Mouse (Mus musculus): Measurements from ENCODE around the gene Sh3d19. TPM values are rescaled to one million over a fixed set of nuclear protein-coding genes. Genes with fewer than 3 reads are reported as not detected.
"Not testable (repeated sequence)": the region's sequence is repeated elsewhere in the genome, so short reads cannot be mapped to it uniquely, and the experiment has no call there.

The Sh3d19 gene
- total RNA-seq, 4 experiments from 2014 or later: 14.6 to 19.9 (median 15.8) TPM

- DNase-seq (ENCODE audit: low spot score in 2 of 2): no peak
Measured at GRCm38 (mm10) chr3:85980036-85980435, 9.1 kb downstream of the Sh3d19 start.

- not testable (repeated sequence) for DNase-seq (ENCODE audit: low spot score in 2 of 2)
Measured at GRCm38 (mm10) chr3:85981761-85982160, 10.9 kb downstream of the Sh3d19 start.

- no peak for DNase-seq (ENCODE audit: low spot score in 2 of 2)
Measured at GRCm38 (mm10) chr3:85984537-85984936, 13.6 kb downstream of the Sh3d19 start.

GRCm38 (mm10) chr3:85987225-85987624, 16.3 kb downstream of the Sh3d19 start:
- no peak for DNase-seq (ENCODE audit: low spot score in 2 of 2)

- DNase-seq (ENCODE audit: low spot score in 2 of 2): no peak
Measured at GRCm38 (mm10) chr3:85991140-85991801, 20.4 kb downstream of the Sh3d19 start.

GRCm38 (mm10) chr3:85991802-85992156, 20.9 kb downstream of the Sh3d19 start:
- DNase-seq (ENCODE audit: low spot score in 2 of 2): no peak

GRCm38 (mm10) chr3:85993744-85994143, 22.8 kb downstream of the Sh3d19 start:
- DNase-seq (ENCODE audit: low spot score in 2 of 2): no peak

GRCm38 (mm10) chr3:85994645-85995044, 23.7 kb downstream of the Sh3d19 start:
- DNase-seq (ENCODE audit: low spot score in 2 of 2): no peak

GRCm38 (mm10) chr3:86001271-86001670, 30.4 kb downstream of the Sh3d19 start:
- no peak for DNase-seq (ENCODE audit: low spot score in 2 of 2)

GRCm38 (mm10) chr3:86002423-86002822, 31.5 kb downstream of the Sh3d19 start, which contains the start of gene Prss48:
Gene Prss48, minus strand, starts transcription at chr3:86002491.
- no peak for DNase-seq (ENCODE audit: low spot score in 2 of 2)

GRCm38 (mm10) chr3:86002940-86003339, 32.0 kb downstream of the Sh3d19 start:
- DNase-seq (ENCODE audit: low spot score in 2 of 2): no peak

- no peak for DNase-seq (ENCODE audit: low spot score in 2 of 2)
Measured at GRCm38 (mm10) chr3:86004751-86005150, 33.8 kb downstream of the Sh3d19 start.

GRCm38 (mm10) chr3:86010618-86011017, 39.7 kb downstream of the Sh3d19 start:
- DNase-seq (ENCODE audit: low spot score in 2 of 2): no peak

GRCm38 (mm10) chr3:86011373-86011772, 40.5 kb downstream of the Sh3d19 start:
- DNase-seq (ENCODE audit: low spot score in 2 of 2): no peak

GRCm38 (mm10) chr3:86011833-86012232, 40.9 kb downstream of the Sh3d19 start:
- DNase-seq (ENCODE audit: low spot score in 2 of 2): no peak

- no peak for DNase-seq (ENCODE audit: low spot score in 2 of 2)
Measured at GRCm38 (mm10) chr3:86013837-86014236, 42.9 kb downstream of the Sh3d19 start.

- no peak for DNase-seq (ENCODE audit: low spot score in 2 of 2)
Measured at GRCm38 (mm10) chr3:86016965-86017364, 46.1 kb downstream of the Sh3d19 start.

GRCm38 (mm10) chr3:86017484-86017883, 46.6 kb downstream of the Sh3d19 start:
- DNase-seq (ENCODE audit: low spot score in 2 of 2): peak in 1 of 2 experiments; percentile 30

- DNase-seq (ENCODE audit: low spot score in 2 of 2): no peak
Measured at GRCm38 (mm10) chr3:86020921-86021650, 50.2 kb downstream of the Sh3d19 start.

- no peak for DNase-seq (ENCODE audit: low spot score in 2 of 2)
Measured at GRCm38 (mm10) chr3:86021651-86022050, 50.7 kb downstream of the Sh3d19 start.

- DNase-seq (ENCODE audit: low spot score in 2 of 2): no peak
Measured at GRCm38 (mm10) chr3:86024065-86024795, 53.3 kb downstream of the Sh3d19 start.

All from left cerebral cortex, adult 8-10 months (tissue).